30 mouse cellular contexts compared by ENCODE assay signal in the genomic region with DNA sequence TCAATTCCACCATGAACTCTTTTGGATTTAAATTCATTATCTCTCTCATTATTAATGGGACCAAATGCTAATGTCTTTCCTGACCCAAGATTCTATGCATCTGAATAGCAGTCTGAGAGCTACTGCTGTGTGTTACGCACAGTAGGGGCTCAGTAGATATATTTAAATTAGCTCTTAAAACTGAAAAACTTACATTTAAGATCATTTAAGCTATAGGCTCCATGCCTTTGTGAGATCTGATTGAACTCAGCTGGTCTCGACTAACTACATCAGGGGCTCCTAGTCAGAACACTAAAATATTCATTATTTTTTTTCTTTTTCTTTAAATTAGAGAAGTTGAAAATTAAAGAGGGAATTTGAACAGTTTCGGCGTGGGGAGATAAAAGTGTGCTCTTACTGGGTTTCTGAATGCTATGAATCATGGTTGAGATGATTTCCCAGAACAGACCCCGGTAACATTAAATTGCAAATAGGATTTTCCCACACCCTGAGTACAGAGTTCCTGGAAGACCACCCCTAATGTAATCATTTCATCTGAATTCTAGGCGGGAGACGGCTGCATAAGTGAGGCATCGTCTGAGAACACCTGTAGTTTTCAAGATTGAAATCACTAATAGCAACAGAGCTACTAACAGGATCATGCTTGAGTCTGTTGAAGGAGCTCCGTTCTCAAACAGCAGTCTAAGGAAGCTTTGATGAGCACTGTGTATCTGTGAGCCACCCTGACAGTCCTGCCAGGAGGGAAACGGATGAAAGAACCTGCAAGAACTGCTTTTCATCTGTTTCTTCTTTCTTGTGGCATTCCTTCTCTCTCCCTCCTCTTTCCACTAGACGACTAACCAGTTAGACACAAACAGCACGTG.
DNase-seq lines count a peak whose midpoint lies in the region; ATAC-seq lines count a peak whose summit lies in the region.
"Had no signal": no experiment of that assay in that cellular context is flagged by ENCODE, and none has a peak within 500 bp of the region (broad histone marks: within the 10 kb centered on the region; RNA-seq: fewer than 3 reads in every experiment).

No protein-coding gene starts in this region.

- no peak overlapping the region for H3K4me3 ChIP-seq in hindbrain, embryonic 15.5 days
- H3K4me3 ChIP-seq in hindbrain, embryonic 10.5 days, result no peak overlapping the region
- H3K4me3 ChIP-seq in neural tube, embryonic 14.5 days (ENCODE audit: low read depth, low read length), result no peak overlapping the region
- no peak overlapping the region for H3K4me3 ChIP-seq in midbrain, embryonic 16.5 days (ENCODE audit: low read depth, low read length)
- no peak overlapping the region for H3K4me3 ChIP-seq in limb, embryonic 10.5 days
- H3K4me3 ChIP-seq: embryonic facial prominence, embryonic 15.5 days; heart, embryonic 10.5 days; heart, embryonic 15.5 days; intestine, embryonic 15.5 days; layer of hippocampus, adult 2 months; left cerebral cortex, adult 2 months; limb, embryonic 13.5 days had no signal

- H3K4me2 ChIP-seq in hindbrain, embryonic 15.5 days, result no peak overlapping the region
- no peak overlapping the region for H3K4me2 ChIP-seq in neural tube, embryonic 14.5 days (ENCODE audit: low read depth, low read length)
- no peak overlapping the region for H3K4me2 ChIP-seq in midbrain, embryonic 16.5 days (ENCODE audit: low read length)
- H3K4me2 ChIP-seq: embryonic facial prominence, embryonic 15.5 days; heart, embryonic 15.5 days; hindbrain, embryonic 14.5 days; intestine, embryonic 15.5 days; limb, embryonic 13.5 days; liver, embryonic 11.5 days had no signal

- no peak overlapping the region for H3K9ac ChIP-seq in hindbrain, embryonic 15.5 days
- no peak overlapping the region for H3K9ac ChIP-seq in neural tube, embryonic 14.5 days (replicated peaks; ENCODE audit: low read depth, low read length)
- H3K9ac ChIP-seq in midbrain, embryonic 16.5 days (ENCODE audit: low read depth, low read length), result no peak overlapping the region
- H3K9ac ChIP-seq: embryonic facial prominence, embryonic 15.5 days; heart, embryonic 15.5 days; hindbrain, embryonic 14.5 days; intestine, embryonic 15.5 days; limb, embryonic 13.5 days had no signal

- 64% methylated on average over 12 of the region's 12 CpGs for WGBS in hindbrain, embryonic 15.5 days
- 77% methylated on average over 12 of the region's 12 CpGs for whole genome bisulfite sequencing in hindbrain, embryonic 10.5 days
- 72% methylated on average over 12 of the region's 12 CpGs for WGBS in neural tube, embryonic 14.5 days
- 48% methylated on average over 12 of the region's 12 CpGs for WGBS in midbrain, embryonic 16.5 days
- 75% methylated on average over 12 of the region's 12 CpGs for WGBS in limb, embryonic 10.5 days

- no peaks in the 10 kb centered on the region for H3K36me3 ChIP-seq in hindbrain, embryonic 15.5 days
- no peaks in the 10 kb centered on the region for H3K36me3 ChIP-seq in hindbrain, embryonic 10.5 days
- no peaks in the 10 kb centered on the region for H3K36me3 ChIP-seq in neural tube, embryonic 14.5 days (ENCODE audit: control insufficient read depth, insufficient read depth, low read length)
- H3K36me3 ChIP-seq in midbrain, embryonic 16.5 days (ENCODE audit: control insufficient read depth, insufficient read depth, low read length), result no peaks in the 10 kb centered on the region
- no peaks in the 10 kb centered on the region for H3K36me3 ChIP-seq in limb, embryonic 10.5 days
- H3K36me3 ChIP-seq: embryonic facial prominence, embryonic 15.5 days; heart, embryonic 10.5 days; heart, embryonic 15.5 days; intestine, embryonic 15.5 days; limb, embryonic 13.5 days had no signal

- H3K27me3 ChIP-seq in hindbrain, embryonic 15.5 days, result no peaks in the 10 kb centered on the region
- no peaks in the 10 kb centered on the region for H3K27me3 ChIP-seq in hindbrain, embryonic 10.5 days (ENCODE audit: insufficient read depth, poor library complexity, severe bottlenecking)
- no peaks in the 10 kb centered on the region for H3K27me3 ChIP-seq in neural tube, embryonic 14.5 days (ENCODE audit: control insufficient read depth, insufficient read depth, low read length)
- no peaks in the 10 kb centered on the region for H3K27me3 ChIP-seq in midbrain, embryonic 16.5 days (ENCODE audit: control insufficient read depth, insufficient read depth, low read depth, low read length)
- no peaks in the 10 kb centered on the region for H3K27me3 ChIP-seq in limb, embryonic 10.5 days (ENCODE audit: low read depth, poor library complexity, severe bottlenecking)
- H3K27me3 ChIP-seq: embryonic facial prominence, embryonic 15.5 days; heart, embryonic 15.5 days; intestine, embryonic 15.5 days; limb, embryonic 13.5 days; Patski had no signal

- no peaks in the 10 kb centered on the region for H3K4me1 ChIP-seq in hindbrain, embryonic 15.5 days (replicated peaks)
- H3K4me1 ChIP-seq in hindbrain, embryonic 10.5 days (replicated peaks), result no peaks in the 10 kb centered on the region
- no peaks in the 10 kb centered on the region for H3K4me1 ChIP-seq in neural tube, embryonic 14.5 days (ENCODE audit: control insufficient read depth, insufficient read depth, low read length)
- H3K4me1 ChIP-seq in midbrain, embryonic 16.5 days (ENCODE audit: control insufficient read depth, insufficient read depth, low read length), result no peaks in the 10 kb centered on the region; the same call in 1 of the 2 replicates
- H3K4me1 ChIP-seq in limb, embryonic 10.5 days, result 0 out of 2 replicates have a peak, but pooled peaks cover 5% of the 10 kb centered on the region
- H3K4me1 ChIP-seq: embryonic facial prominence, embryonic 15.5 days; heart, embryonic 10.5 days; intestine, embryonic 15.5 days; limb, embryonic 13.5 days had no signal

- DNase-seq in hindbrain, embryonic 10.5 days (ENCODE audit: low spot score), result no peak
- no peak for DNase-seq in neural tube, embryonic 10.5 days (ENCODE audit: extremely low spot score, low spot score)
- no peak for DNase-seq in limb, embryonic 10.5 days (ENCODE audit: low spot score)
- DNase-seq: adrenal gland, postnatal 10 days; cerebellum, adult 11-12 months; cerebellum, adult 9-11 months; gastrocnemius, postnatal 25 days; heart, adult 11 months; kidney, adult 2 months; kidney, postnatal 36 days; lung, postnatal 36 days; right cerebral cortex, adult 18-20 months; spleen, adult 18-20 months; thymus, adult 18-20 months; thymus, postnatal 36 days had no signal

- ATAC-seq in hindbrain, embryonic 15.5 days (ENCODE audit: low FRiP score, low read depth), result peak; percentile 59
- ATAC-seq in neural tube, embryonic 14.5 days (ENCODE audit: low read depth), result peak; percentile 59
- peak; percentile 85 for ATAC-seq in midbrain, embryonic 16.5 days
- no peak for ATAC-seq in cerebellum, adult (ENCODE audit: insufficient number of reproducible peaks, low FRiP score, low TSS enrichment)
- ATAC-seq: intestine, embryonic 15.5 days; Patski had no signal

- no peak overlapping the region for H3K27ac ChIP-seq in hindbrain, embryonic 15.5 days (replicated peaks)
- H3K27ac ChIP-seq in hindbrain, embryonic 10.5 days, result no peak overlapping the region
- H3K27ac ChIP-seq in neural tube, embryonic 14.5 days (ENCODE audit: low read depth, low read length), result no peak overlapping the region
- H3K27ac ChIP-seq in midbrain, embryonic 16.5 days (ENCODE audit: low read length), result no peak overlapping the region
- no peak overlapping the region for H3K27ac ChIP-seq in limb, embryonic 10.5 days
- H3K27ac ChIP-seq: embryonic facial prominence, embryonic 15.5 days; heart, embryonic 10.5 days; heart, embryonic 15.5 days; hindbrain, embryonic 14.5 days; intestine, embryonic 15.5 days; layer of hippocampus, adult 2 months; left cerebral cortex, adult 2 months; limb, embryonic 13.5 days; stomach, postnatal 0 days had no signal

- no peaks in the 10 kb centered on the region for H3K9me3 ChIP-seq in hindbrain, embryonic 15.5 days
- H3K9me3 ChIP-seq in hindbrain, embryonic 10.5 days, result no peaks in the 10 kb centered on the region
- H3K9me3 ChIP-seq in neural tube, embryonic 14.5 days (ENCODE audit: control insufficient read depth, low read length), result no peaks in the 10 kb centered on the region
- H3K9me3 ChIP-seq in midbrain, embryonic 16.5 days (replicated peaks; ENCODE audit: control insufficient read depth, low read length, poor library complexity, severe bottlenecking), result no peaks in the 10 kb centered on the region
- no peaks in the 10 kb centered on the region for H3K9me3 ChIP-seq in limb, embryonic 10.5 days (replicated peaks)
- H3K9me3 ChIP-seq: embryonic facial prominence, embryonic 15.5 days; heart, embryonic 10.5 days; heart, embryonic 15.5 days; intestine, embryonic 15.5 days; limb, embryonic 13.5 days had no signal
